Mouse (Mus musculus) heart, adult 2 months (tissue): ENCODE measurements around the gene Tnfrsf17.

Experiments
- CTCF ChIP-seq: fragments of 200-600 bp; IDR thresholded peaks from 2 replicates; pipeline ENCODE4 v1.8.1; 2022; ENCODE audit warnings: antibody characterized with exemption, mild to moderate bottlenecking, moderate library complexity
- POLR2A ChIP-seq: fragments of 200-500 bp; IDR thresholded peaks from 2 replicates; pipeline ENCODE4 v1.6.1; 2011; ENCODE audit warnings: mild to moderate bottlenecking, low read depth, low read length, control low read depth; ENCODE audit not compliant: insufficient read depth

- TF ChIP-seq CTCF (no peak), POLR2A (no peak)
Observed at GRCm38 (mm10) chr16:11369162-11369561, 55.5 kb downstream of the Tnfrsf17 start.
